Mouse (Mus musculus) liver, embryonic 11.5 days (tissue): ENCODE measurements around the gene Cox7a1. TPM values are rescaled to one million over a fixed set of nuclear protein-coding genes. Genes with fewer than 3 reads are reported as not detected.
"Not testable (repeated sequence)": the region's sequence is repeated elsewhere in the genome, so short reads cannot be mapped to it uniquely, and the experiment has no call there.

Experiments used
- ATAC-seq: fragments of 200-750 bp; cut with Nextera tagmentation; replicated peaks from 2 replicates; pipeline ENCODE4 v1.8.0; 2017; ENCODE audit warnings: moderate number of reproducible peaks, mild to moderate bottlenecking, moderate TSS enrichment, moderate library complexity; ENCODE audit not compliant: low FRiP score
- DNase-seq: peaks from one replicate; pipeline ENCODE4 v3.0.0-alpha.2; 2017; ENCODE audit warnings: low spot score
- H3K27ac ChIP-seq: fragments of 300-500 bp; sonication (generic); 2 replicates; pipeline ENCODE4 v1.5.1; 2014; ENCODE audit warnings: mild to moderate bottlenecking, low read depth, low read length, control low read depth
- H3K27me3 ChIP-seq: fragments of 300-500 bp; sonication (generic); replicated peaks from 2 replicates; pipeline ENCODE4 v1.6.1; 2014; ENCODE audit warnings: low read length, mixed read lengths; ENCODE audit not compliant: control insufficient read depth, insufficient read depth
- H3K36me3 ChIP-seq: fragments of 300-500 bp; sonication (generic); 2 replicates; pipeline ENCODE4 v1.6.1; 2014; ENCODE audit warnings: mild to moderate bottlenecking, low read length, moderate library complexity, mixed read lengths; ENCODE audit not compliant: control insufficient read depth, insufficient read depth
- H3K4me1 ChIP-seq: fragments of 300-500 bp; sonication (generic); replicated peaks from 2 replicates; pipeline ENCODE4 v1.6.1; 2014; ENCODE audit warnings: low read length, mixed read lengths; ENCODE audit not compliant: control insufficient read depth, insufficient read depth
- H3K4me2 ChIP-seq: fragments of 300-500 bp; sonication (generic); 2 replicates; pipeline ENCODE4 v1.6.1; 2014; ENCODE audit warnings: mild to moderate bottlenecking, control low read depth, moderate library complexity
- H3K4me3 ChIP-seq: fragments of 300-500 bp; sonication (generic); 2 replicates; pipeline ENCODE4 v1.5.1; 2014; ENCODE audit warnings: low read depth, low read length, control low read depth
- H3K9ac ChIP-seq: fragments of 300-500 bp; sonication (generic); 2 replicates; pipeline ENCODE4 v1.6.1; 2014; ENCODE audit warnings: low read depth, low read length, control low read depth
- H3K9me3 ChIP-seq: fragments of 300-500 bp; sonication (generic); 2 replicates; pipeline ENCODE4 v1.6.1; 2016; ENCODE audit warnings: low read length, inconsistent platforms, mixed read lengths; ENCODE audit not compliant: control insufficient read depth
- WGBS: fragments of 180-500 bp; shearing (Covaris S2); extraction: QIAGEN DNeasy Blood & Tissue Kit; methylation state at CpG from one replicate; pipeline ENCODE4 v1.1.7; 2014; 5-methylcytosine and 5-hydroxymethylcytosine counted together
- polyA plus RNA-seq: library from polyadenylated mRNA; unstranded; fragments of >200 nt; fragmentation: Nextera tagmentation; extraction: Ambion mirVana; gene quantifications from 2 replicates; pipeline ENCODE4 v1.2.1, GENCODE M21; 2014

The Cox7a1 gene
- polyA plus RNA-seq, 1 experiment from 2014 or later = 4.7 TPM

GRCm38 (mm10) chr7:30195461-30195860, 11.5 kb downstream of the Cox7a1 start:
- H3K4me2 ChIP-seq = peak overlapping the region; percentile 84
- ATAC-seq (no peak), DNase-seq (no peak)
- peak overlapping the region; percentile 64; the same call in 1 of the 2 replicates for H3K4me3 ChIP-seq
- 0 out of 2 replicates have a peak overlapping the region, but pooled peaks have one; percentile 15 for H3K9ac ChIP-seq
- no peak overlapping the region for H3K27ac ChIP-seq
- 62% methylated on average over 6 of the region's 6 CpGs for WGBS
- H3K27me3 ChIP-seq = no peaks in the 10 kb centered on the region
- H3K36me3 ChIP-seq = peaks cover 8% of the 10 kb centered on the region; the same call in 1 of the 2 replicates
- H3K4me1 ChIP-seq = peaks cover 10% of the 10 kb centered on the region
- H3K9me3 ChIP-seq = no peaks in the 10 kb centered on the region

GRCm38 (mm10) chr7:30196171-30196570, 12.2 kb downstream of the Cox7a1 start:
- no peak overlapping the region for H3K4me3 ChIP-seq
- H3K27ac ChIP-seq = no peak overlapping the region
- H3K9ac ChIP-seq = no peak overlapping the region
- H3K36me3 ChIP-seq = peaks cover 6% of the 10 kb centered on the region; the same call in 1 of the 2 replicates
- H3K9me3 ChIP-seq = no peaks in the 10 kb centered on the region
- H3K27me3 ChIP-seq = no peaks in the 10 kb centered on the region
- peaks cover 10% of the 10 kb centered on the region for H3K4me1 ChIP-seq
- 69% methylated on average over 6 of the region's 6 CpGs for WGBS
- no peak for DNase-seq
- H3K4me2 ChIP-seq = no peak overlapping the region
- ATAC-seq = no peak

GRCm38 (mm10) chr7:30197592-30198129, 13.7 kb downstream of the Cox7a1 start:
- Histone ChIP-seq H3K4me3 (no peak overlapping the region), H3K27ac (no peak overlapping the region), H3K36me3 (no peaks in the 10 kb centered on the region), H3K4me1 (peaks cover 10% of the 10 kb centered on the region), H3K4me2 (no peak overlapping the region), H3K9ac (no peak overlapping the region), H3K27me3 (no peaks in the 10 kb centered on the region), H3K9me3 (no peaks in the 10 kb centered on the region)
- ATAC-seq (no peak), DNase-seq (no peak)
- WGBS = 67% methylated on average over 5 of the region's 5 CpGs

DNA sequence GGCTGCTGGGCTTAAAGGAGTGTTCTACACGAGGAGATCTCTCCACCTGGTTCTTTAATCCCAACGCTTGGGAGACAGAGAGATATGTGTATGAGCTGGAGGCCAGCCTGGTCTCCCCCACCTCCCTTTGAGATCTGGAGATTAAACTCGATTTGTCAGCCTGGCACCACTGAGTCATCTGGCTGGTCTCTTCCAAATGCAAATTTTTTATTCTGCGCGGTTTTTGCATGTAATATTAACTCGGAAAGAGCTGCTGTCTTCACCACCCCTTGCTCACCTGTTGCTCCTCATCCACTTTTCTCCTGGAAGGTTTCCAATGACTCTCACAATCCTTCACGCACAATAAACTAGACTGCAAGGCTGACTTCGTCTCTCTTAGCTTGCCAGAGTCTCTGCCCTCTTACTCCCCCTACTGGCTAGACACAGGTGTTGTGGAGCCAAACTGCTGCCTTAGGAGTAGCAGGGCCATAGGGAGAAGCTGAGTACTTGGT, 14.6 kb downstream of the Cox7a1 start, which contains the start of gene Capns1:
Capns1 (minus strand) TSS at position 331 of the 491 bp plus-strand sequence.
- Histone ChIP-seq H3K27ac (no peak within 1 kb of the TSS), H3K36me3 (no peaks in the 10 kb centered on the region), H3K9me3 (no peaks in the 10 kb centered on the region), H3K4me2 (peak within 1 kb of the TSS; percentile 24), H3K4me3 (no peak within 1 kb of the TSS), H3K4me1 (peaks cover under 1% of the 10 kb centered on the region), H3K27me3 (no peaks in the 10 kb centered on the region), H3K9ac (no peak within 1 kb of the TSS)
- 10% methylated on average over 8 of the region's 8 CpGs for WGBS
- DNase-seq (no peak), ATAC-seq (0 out of 2 replicates have a peak, but pooled peaks have one; percentile 32)

- Histone ChIP-seq H3K9me3 (no peaks in the 10 kb centered on the region), H3K4me2 (no peak overlapping the region), H3K4me3 (no peak overlapping the region), H3K9ac (no peak overlapping the region), H3K27ac (no peak overlapping the region), H3K4me1 (peaks cover 3% of the 10 kb centered on the region), H3K27me3 (no peaks in the 10 kb centered on the region), H3K36me3 (no peaks in the 10 kb centered on the region)
- ATAC-seq (no peak), DNase-seq (no peak)
- 73% methylated on average over 18 of the region's 18 CpGs for WGBS
Measured at GRCm38 (mm10) chr7:30199498-30200139, 15.7 kb downstream of the Cox7a1 start.

DNA sequence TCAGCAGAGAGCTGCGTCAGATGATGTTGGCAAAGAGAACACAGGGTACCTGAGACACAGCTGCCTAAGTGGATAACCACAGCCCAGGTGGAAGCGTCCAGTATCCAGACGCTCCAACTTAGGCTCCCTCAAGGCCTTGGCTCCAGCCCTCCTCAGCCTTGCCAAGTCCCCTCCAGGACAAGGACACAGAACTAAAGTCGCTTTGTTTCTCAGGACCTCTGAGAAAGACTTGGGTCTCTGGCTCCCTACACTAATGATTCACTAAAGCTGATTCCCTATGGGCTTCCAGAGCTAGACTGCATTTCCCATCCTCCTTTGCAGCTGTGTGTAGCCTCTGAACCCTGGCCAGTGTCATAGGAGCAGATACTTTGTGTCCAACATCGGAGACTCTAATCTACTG, 16.3 kb downstream of the Cox7a1 start:
- Histone ChIP-seq H3K27ac (no peak overlapping the region), H3K4me1 (peaks cover 5% of the 10 kb centered on the region), H3K9me3 (no peaks in the 10 kb centered on the region), H3K4me2 (no peak overlapping the region), H3K9ac (no peak overlapping the region), H3K36me3 (no peaks in the 10 kb centered on the region), H3K4me3 (no peak overlapping the region), H3K27me3 (no peaks in the 10 kb centered on the region)
- DNase-seq (no peak), ATAC-seq (no peak)
- 80% methylated on average over 5 of the region's 5 CpGs for WGBS

- ATAC-seq, H3K36me3 ChIP-seq, H3K4me1 ChIP-seq, H3K4me2 ChIP-seq, H3K9ac ChIP-seq, H3K9me3 ChIP-seq, H3K4me3 ChIP-seq, H3K27me3 ChIP-seq, DNase-seq, H3K27ac ChIP-seq: not testable (repeated sequence)
- WGBS = 75% methylated on average over 5 of the region's 5 CpGs
Measured at GRCm38 (mm10) chr7:30200661-30201060, 16.7 kb downstream of the Cox7a1 start.

GRCm38 (mm10) chr7:30202895-30203690, 19.1 kb downstream of the Cox7a1 start:
- Histone ChIP-seq H3K9me3 (no peaks in the 10 kb centered on the region), H3K27me3 (no peaks in the 10 kb centered on the region), H3K9ac (no peak overlapping the region), H3K27ac (no peak overlapping the region), H3K4me3 (no peak overlapping the region), H3K4me2 (no peak overlapping the region), H3K36me3 (no peaks in the 10 kb centered on the region), H3K4me1 (peaks cover 5% of the 10 kb centered on the region)
- DNase-seq (no peak), ATAC-seq (no peak)
- WGBS = 82% methylated on average over 11 of the region's 11 CpGs
